Mouse (Mus musculus): ENCODE measurements at regions not wholly inside any gene's neighbourhood (a gene's known extent, or its start where the extent isn't known, plus 50 kb on each side); places are given as distances from the start of the nearest gene placed in this dataset.

- DNase-seq (ENCODE audit: inconsistent age in 2 of 2, low spot score in 1 of 2): no peak
Measured at GRCm38 (mm10) chr13:29136231-29136630, 182.7 kb upstream of the Sox4 start.

GRCm38 (mm10) chr13:29127499-29127898 lies 174.0 kb upstream of the Sox4 start:
- DNase-seq (ENCODE audit: inconsistent age in 2 of 2, low spot score in 1 of 2): no peak

- no peak for DNase-seq (ENCODE audit: inconsistent age in 2 of 2, low spot score in 1 of 2)
Measured at GRCm38 (mm10) chr13:29123477-29123876, 170.0 kb upstream of the Sox4 start.

DNA sequence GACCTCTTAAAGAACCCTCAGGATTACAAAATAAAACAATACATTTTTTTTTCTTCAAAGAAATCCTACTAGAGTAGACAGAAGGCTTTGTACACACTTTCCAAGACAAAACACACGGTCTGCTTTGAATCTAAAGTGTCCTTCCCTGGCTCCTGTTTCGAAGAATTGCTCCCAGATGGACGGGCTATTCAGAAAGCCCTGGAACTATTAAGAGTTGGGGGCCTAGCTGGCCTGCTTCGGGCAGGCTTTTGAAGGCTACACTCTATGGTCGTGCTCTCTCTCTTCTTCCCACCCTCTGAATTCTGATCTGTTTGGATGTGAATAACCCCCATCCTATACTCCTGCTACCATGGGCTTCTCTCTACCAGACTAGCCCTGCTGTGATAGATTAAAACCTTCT lies 167.6 kb upstream of the Sox4 start:
- no peak for DNase-seq (ENCODE audit: inconsistent age in 2 of 2, low spot score in 1 of 2)

DNA sequence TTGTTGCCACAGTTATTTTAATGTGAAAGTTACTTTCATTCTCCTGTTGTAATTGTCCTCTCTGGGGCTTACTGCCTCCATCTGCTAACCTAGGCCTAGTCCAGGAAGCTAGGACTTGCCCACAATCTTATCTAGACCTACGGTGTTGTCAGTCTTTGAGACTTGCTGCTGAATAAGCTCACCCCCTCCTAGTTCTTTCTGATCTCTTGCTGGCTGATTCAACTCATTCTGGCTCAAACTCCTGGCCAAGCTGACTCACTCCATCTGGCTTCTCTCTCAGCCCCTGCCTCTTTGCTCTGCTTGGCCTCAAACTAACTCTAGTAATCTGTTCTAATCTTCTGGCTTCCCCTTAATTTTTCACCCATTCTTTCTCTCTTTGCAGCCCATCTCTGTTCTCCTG lies 165.8 kb upstream of the Sox4 start:
- no peak for DNase-seq (ENCODE audit: inconsistent age in 2 of 2, low spot score in 1 of 2)

DNA sequence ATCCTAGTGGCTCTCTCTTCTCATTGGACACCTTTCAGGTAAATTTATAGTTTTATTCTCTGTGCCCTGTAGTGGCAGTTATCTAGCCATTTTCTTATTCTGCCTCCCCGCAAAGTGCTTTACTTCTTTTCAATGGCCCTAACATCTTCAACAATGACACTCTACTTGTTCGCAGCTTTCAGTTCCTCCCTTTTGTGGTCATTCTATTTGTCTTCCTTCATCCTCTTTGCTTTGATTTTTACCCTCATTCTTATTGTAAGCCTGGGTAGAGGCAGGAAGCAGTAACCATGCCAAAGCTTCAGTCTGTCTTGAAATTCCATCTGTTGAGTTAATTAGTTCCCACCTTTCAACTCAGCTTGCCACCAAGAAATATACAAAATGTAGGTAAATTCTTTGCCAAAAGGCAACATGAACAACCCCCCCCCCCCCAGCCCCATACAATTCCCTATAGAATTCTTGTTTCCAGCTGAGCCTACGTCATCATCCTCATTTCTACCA lies 161.5 kb upstream of the Sox4 start:
- DNase-seq (ENCODE audit: inconsistent age in 2 of 2, low spot score in 1 of 2): no peak

- DNase-seq (ENCODE audit: inconsistent age in 2 of 2, low spot score in 1 of 2): peak in 1 of 2 experiments; percentile 25
Measured at GRCm38 (mm10) chr13:29110127-29110526, 156.6 kb upstream of the Sox4 start.

DNA sequence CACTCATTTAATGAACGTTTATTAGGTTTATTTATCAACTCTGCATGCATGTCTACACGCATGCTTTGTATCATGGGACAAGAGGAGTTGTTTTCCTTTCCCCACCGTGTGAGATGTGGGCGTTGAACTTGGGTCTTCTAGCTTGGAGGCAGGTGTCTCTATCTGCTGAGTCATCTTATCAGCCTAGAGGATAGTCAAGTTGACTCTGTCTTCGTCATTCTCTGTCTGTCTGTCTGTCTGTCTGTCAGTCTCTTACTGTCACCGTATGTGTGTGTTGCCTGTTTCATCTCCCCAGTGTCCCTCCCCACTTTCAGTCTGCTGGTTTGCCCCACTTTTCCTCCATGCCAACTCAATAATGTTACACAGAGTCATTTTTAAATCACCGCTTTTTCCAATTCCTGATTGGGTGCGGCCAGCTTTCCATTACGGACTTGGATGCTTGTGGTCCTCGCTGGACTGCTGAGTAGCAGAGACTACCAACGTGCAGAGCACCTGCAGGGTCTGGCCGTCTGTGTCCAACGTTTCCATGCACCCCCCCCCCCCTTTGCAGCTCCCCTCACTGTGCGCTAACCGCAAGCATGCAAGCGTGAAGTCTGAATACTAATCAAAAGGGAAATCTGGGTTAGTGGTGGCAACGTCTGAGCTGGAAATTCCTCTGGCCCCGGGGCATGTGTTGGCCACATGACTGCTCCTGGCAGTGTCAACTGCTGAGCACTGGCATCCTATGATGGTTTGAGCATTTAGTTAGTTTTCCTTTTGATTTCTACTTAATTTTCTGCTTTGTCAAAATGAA lies 155.7 kb upstream of the Sox4 start:
- DNase-seq (ENCODE audit: inconsistent age in 2 of 2, low spot score in 1 of 2): no peak

DNA sequence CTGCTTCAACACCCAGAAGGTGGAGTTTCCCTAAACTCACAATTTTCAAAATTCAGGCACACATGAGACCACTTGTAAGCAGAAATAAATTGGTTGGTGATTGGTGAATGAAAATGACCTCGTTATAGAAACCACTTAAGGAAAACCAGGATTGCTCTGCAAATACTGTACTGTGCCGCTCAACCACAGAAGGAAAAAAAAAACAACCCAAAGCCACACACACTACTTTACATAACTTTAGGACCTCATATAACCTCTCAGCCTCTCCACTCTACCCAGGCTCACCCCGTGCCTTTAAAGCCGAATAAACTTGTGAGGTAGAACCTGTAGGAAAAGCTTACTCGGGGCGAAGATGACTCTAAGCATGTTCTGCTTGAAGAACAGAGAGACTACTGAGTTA lies 154.7 kb upstream of the Sox4 start:
- no peak for DNase-seq (ENCODE audit: inconsistent age in 2 of 2, low spot score in 1 of 2)

DNA sequence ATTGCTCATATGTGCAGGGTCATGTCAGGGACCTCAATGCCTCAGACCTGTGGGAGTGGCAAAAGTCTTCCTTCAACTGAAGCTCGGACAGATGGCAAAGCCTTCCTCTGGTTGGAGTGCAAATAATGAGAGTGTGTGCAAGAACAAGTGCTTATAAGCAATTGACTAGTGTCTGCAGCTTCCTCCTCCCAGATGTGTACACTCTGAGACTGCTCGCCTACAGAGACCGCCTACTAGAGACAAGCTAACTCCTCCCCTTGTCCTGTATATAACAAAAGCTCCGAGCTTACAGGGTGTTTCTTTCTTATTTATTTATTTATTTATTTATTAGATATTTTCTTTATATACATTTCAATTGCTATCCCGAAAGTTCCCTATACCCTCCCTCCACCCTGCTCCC lies 138.7 kb upstream of the Sox4 start:
- DNase-seq (ENCODE audit: inconsistent age in 2 of 2, low spot score in 1 of 2): no peak

DNA sequence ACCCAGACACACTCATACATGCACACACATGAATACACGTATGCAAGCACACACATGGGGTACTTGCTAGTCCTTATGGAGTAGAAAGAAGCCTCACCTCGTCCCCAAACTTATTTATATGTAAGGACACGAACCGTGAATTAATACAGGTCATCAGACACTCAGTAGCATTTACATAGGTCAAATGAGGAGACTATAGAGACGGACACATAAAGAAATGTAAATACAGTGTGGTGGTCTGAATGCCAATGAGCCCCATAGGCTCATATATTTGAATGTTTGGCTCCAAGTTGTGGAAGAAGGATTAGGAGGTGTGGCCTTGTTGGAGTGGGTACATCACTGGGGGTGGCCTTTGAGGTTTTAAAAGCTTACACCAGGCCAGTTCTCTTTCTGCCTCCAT lies 133.3 kb upstream of the Sox4 start:
- DNase-seq (ENCODE audit: inconsistent age in 2 of 2, low spot score in 1 of 2): no peak

GRCm38 (mm10) chr13:29081064-29081463 lies 127.6 kb upstream of the Sox4 start:
- no peak for DNase-seq (ENCODE audit: inconsistent age in 2 of 2, low spot score in 1 of 2)

DNA sequence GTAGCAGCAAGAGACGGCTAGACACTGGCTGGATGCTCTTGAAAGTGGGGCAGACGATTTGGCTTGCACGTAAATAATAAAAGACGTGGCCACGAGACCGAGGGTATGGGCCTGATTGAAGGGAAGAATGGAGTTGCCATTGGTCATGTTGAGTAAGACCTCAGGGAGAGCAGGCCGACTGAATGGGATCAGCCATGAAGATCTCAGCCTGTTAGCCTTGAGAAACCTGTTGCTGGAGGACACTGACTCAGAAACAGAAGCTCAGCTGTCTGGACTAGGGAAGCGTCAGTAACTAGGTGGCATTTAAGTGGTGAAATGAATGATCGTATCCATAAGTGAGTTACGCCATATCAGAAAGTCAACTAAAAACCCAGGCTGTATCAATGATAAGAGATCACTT lies 126.3 kb upstream of the Sox4 start:
- peak; percentile 16 to 69 for DNase-seq (ENCODE audit: inconsistent age in 2 of 2, low spot score in 1 of 2)

GRCm38 (mm10) chr13:29073630-29074029 lies 120.1 kb upstream of the Sox4 start:
- DNase-seq (ENCODE audit: inconsistent age in 2 of 2, low spot score in 1 of 2): no peak

- DNase-seq (ENCODE audit: inconsistent age in 2 of 2, low spot score in 1 of 2): no peak
Measured at GRCm38 (mm10) chr13:29063924-29064323, 110.4 kb upstream of the Sox4 start.

DNA sequence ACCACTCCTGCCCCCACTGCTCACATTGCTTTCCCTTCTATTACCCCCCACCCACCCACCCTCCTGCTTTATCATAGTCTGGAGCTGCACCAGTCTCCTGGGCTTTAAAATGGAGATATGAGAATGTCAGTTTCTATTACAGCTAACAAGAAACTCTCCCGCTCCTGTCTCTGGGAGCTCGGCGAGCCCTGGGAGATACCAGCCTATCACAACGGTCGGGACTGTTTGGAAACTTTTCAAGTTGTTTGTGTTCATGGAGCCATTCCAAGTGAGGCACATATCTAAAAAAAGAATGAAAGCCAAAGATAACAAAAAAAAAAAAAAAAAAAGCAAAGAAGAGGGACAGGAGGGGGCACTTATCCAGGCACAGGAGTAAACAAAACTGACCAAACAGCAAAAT lies 105.2 kb upstream of the Sox4 start:
- DNase-seq (ENCODE audit: inconsistent age in 2 of 2, low spot score in 1 of 2): peak; percentile 22 to 70

- no peak for DNase-seq (ENCODE audit: inconsistent age in 2 of 2, low spot score in 1 of 2)
Measured at GRCm38 (mm10) chr13:29049730-29050129, 96.2 kb upstream of the Sox4 start.

- no peak for DNase-seq (ENCODE audit: inconsistent age in 2 of 2, low spot score in 1 of 2)
Measured at GRCm38 (mm10) chr13:29048990-29049576, 95.6 kb upstream of the Sox4 start.

DNA sequence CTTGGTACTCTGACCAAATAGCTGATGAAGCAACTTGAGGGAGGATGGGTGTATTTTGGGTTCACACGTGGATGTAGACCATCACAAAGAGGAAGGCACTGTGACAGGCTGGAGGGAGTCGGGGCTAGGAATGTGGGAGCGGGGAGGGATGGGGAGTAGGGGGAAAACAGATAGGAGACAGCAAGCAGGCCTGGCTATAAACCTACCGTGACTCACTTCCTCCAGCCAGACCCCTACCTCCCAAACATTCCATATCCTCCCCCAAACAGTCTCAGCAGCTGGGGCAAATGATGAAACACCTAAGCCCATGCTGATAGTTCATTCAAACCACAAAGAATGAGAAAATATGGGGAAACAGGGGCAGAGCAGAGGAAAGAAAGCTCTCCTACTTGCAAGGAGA lies 91.1 kb upstream of the Sox4 start:
- no peak for DNase-seq (ENCODE audit: inconsistent age in 2 of 2, low spot score in 1 of 2)

GRCm38 (mm10) chr13:29040331-29040730 lies 86.8 kb upstream of the Sox4 start:
- DNase-seq (ENCODE audit: inconsistent age in 2 of 2, low spot score in 1 of 2): peak in 1 of 2 experiments; percentile 23

- DNase-seq (ENCODE audit: inconsistent age in 2 of 2, low spot score in 1 of 2): no peak
Measured at GRCm38 (mm10) chr13:29034904-29035303, 81.4 kb upstream of the Sox4 start.

DNA sequence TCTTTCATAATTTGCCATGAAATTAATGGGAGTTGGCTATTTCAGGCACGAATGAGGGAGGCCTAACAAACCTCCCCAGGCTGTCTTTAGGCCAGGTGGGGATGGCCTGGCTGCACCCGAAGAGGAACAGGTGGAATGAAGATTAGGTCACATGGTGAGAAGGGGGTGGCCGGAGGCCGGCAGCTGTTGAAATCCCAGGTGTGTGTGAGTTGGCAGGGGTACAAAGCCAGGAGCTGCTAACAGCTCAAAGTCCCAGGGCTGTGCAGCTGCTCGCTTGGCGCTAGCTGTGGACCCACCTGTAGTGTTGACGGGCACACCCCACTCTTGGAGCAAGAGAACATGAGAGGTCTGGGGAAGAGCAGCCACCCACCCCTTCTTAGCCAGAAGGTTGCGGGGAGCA lies 80.9 kb upstream of the Sox4 start:
- DNase-seq (ENCODE audit: inconsistent age in 2 of 2, low spot score in 1 of 2): no peak

DNA sequence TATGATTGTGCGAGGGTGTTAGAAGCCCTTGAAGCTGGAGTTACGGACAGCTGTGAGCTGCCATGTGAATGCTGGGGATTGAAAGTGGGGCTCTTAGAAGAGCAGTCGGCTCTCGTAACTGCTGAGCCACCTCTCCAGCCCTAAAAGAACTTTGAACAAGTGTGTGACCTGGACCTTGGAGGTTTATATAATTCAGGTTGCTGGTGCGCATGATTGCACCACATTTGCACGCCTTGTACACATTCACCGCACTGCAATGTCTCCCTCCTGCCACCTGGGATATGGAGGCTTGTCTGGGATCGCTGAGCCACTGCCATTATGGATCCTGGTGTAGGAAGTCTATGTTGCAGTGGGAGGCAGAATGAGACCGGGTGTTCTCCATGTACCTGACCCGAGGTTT lies 73.6 kb upstream of the Sox4 start:
- no peak for DNase-seq (ENCODE audit: inconsistent age in 2 of 2, low spot score in 1 of 2)
